Mouse (Mus musculus) mouse trophoblast stem cell (cell line): Measurements from ENCODE around the gene Yeats2.

ENCODE experiments used
- in situ Hi-C, 2 experiments: fragments of 300-500 bp; cut with MseI, MboI; formaldehyde crosslinking; loops; 2 replicates in 1 of 2; 3 replicates in 1 of 2; pipeline ENCODE4 v1.15.1; 2025

Gene Yeats2

DNA sequence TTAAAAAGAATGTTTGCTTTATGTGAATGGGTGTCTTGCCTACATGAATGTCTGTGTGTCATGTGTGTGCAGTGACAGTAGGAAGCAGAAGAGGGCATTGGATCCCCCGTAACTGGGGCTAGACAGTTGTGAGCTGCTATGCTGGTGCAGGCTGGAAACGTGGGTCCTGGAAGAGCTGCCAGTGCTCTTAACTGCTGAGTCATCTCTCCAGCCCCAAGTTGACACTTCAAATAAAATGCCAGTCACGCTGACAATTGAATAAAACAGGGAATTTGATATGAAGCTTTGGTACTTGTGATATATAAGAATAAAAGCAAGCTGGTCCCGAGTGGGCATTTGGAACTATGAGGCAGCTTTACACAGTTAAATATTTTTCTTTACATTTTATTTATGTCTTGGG lies 139.4 kb downstream of the Yeats2 start:
- in situ Hi-C loops, result no loop called here
